Mouse (Mus musculus) neural tube, embryonic 15.5 days (tissue): ENCODE measurements around the gene Jph3. TPM values are rescaled to one million over a fixed set of nuclear protein-coding genes. Genes with fewer than 3 reads are reported as not detected.
A peak's percentile ranks its signal among the peaks of the same experiment; 100 is the strongest.

ENCODE experiments used
- ATAC-seq: fragments of 200-750 bp; cut with Nextera tagmentation; 2 replicates; pipeline ENCODE4 v1.8.0; 2017; ENCODE audit warnings: mild to moderate bottlenecking, moderate TSS enrichment, moderate library complexity; ENCODE audit not compliant: low FRiP score
- H3K27ac ChIP-seq: fragments of 300-500 bp; sonication (generic); replicated peaks from 2 replicates; pipeline ENCODE4 v1.5.1; 2015; ENCODE audit warnings: mild to moderate bottlenecking, inconsistent platforms
- H3K27me3 ChIP-seq: fragments of 300-500 bp; sonication (generic); replicated peaks from 2 replicates; pipeline ENCODE4 v1.6.1; 2015; ENCODE audit warnings: inconsistent platforms
- H3K36me3 ChIP-seq: fragments of 300-500 bp; sonication (generic); 2 replicates; pipeline ENCODE4 v1.6.1; 2015; ENCODE audit warnings: inconsistent platforms
- H3K4me1 ChIP-seq: fragments of 300-500 bp; sonication (generic); 2 replicates; pipeline ENCODE4 v1.6.1; 2015; ENCODE audit warnings: inconsistent platforms
- H3K4me2 ChIP-seq: fragments of 300-500 bp; sonication (generic); 2 replicates; pipeline ENCODE4 v1.6.1; 2015; ENCODE audit warnings: inconsistent platforms, mild to moderate bottlenecking, moderate library complexity
- H3K4me3 ChIP-seq: fragments of 300-500 bp; sonication (generic); replicated peaks from 2 replicates; pipeline ENCODE4 v1.5.1; 2015; ENCODE audit warnings: mild to moderate bottlenecking, inconsistent platforms
- H3K9ac ChIP-seq: fragments of 300-500 bp; sonication (generic); replicated peaks from 2 replicates; pipeline ENCODE4 v1.6.1; 2015; ENCODE audit warnings: mild to moderate bottlenecking, inconsistent platforms
- H3K9me3 ChIP-seq: fragments of 300-500 bp; sonication (generic); replicated peaks from 2 replicates; pipeline ENCODE4 v1.6.1; 2016; ENCODE audit warnings: inconsistent platforms
- WGBS: fragments of 180-500 bp; shearing (Covaris S2); methylation state at CpG from one replicate; pipeline ENCODE4 v1.1.7; 2015; ENCODE audit warnings: mixed read lengths; 5-methylcytosine and 5-hydroxymethylcytosine counted together
- polyA plus RNA-seq: library from polyadenylated mRNA; unstranded; fragments of >200 nt; fragmentation: Nextera tagmentation; extraction: Ambion mirVana; gene quantifications from 2 replicates; pipeline ENCODE4 v1.2.1, GENCODE M21; 2015

Jph3 gene
- polyA plus RNA-seq, 1 experiment from 2014 or later = 133 TPM

DNA sequence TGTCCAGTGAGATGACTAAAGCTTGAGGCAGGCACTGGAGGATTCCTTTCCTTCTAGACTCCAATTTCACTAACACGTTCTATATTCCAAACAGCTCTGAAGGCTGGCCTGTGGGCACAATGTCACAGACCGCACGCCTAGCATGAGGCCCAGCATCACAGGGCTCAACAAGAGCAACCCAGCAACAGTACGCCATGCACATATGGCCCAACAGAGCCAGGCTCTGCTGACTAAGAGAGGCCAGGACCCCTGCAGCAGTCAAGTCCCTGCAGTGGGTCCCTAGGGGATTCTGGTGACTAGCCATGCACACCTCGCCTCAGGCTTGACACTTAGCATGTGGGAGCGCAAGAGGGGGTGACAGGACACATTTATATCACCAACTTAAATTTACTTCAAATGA lies 91.4 kb downstream of the Jph3 start:
- no peaks in the 10 kb centered on the region for H3K4me1 ChIP-seq
- H3K9me3 ChIP-seq = no peaks in the 10 kb centered on the region
- H3K27ac ChIP-seq = no peak overlapping the region
- H3K9ac ChIP-seq = no peak overlapping the region
- 86% methylated on average over 6 of the region's 6 CpGs for WGBS
- H3K4me3 ChIP-seq = no peak overlapping the region
- H3K4me2 ChIP-seq = no peak overlapping the region
- no peak for ATAC-seq
- peaks cover 25% of the 10 kb centered on the region for H3K36me3 ChIP-seq
- no peaks in the 10 kb centered on the region for H3K27me3 ChIP-seq

DNA sequence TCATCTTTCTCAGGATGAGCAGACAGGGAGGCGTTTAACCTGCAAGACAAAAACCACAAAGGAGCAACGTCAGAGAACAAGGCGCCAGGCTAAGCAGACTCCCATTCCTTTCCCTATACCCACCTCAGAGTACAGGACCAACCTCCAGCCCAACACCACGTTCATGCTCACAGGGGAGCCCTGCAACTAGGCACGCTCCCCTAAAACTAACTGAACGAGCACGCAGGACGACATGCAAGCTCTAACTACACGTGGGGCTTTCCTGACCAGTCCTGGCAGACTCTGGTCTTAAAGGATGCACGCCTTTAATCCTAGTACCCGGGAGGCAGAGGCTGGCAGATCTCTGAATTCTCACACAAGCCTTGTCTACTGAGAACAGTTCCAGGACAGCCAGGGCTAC lies 91.9 kb downstream of the Jph3 start:
- Histone ChIP-seq H3K27ac (no peak overlapping the region), H3K4me1 (no peaks in the 10 kb centered on the region), H3K27me3 (no peaks in the 10 kb centered on the region), H3K9ac (no peak overlapping the region), H3K9me3 (no peaks in the 10 kb centered on the region), H3K36me3 (peaks cover 25% of the 10 kb centered on the region), H3K4me3 (no peak overlapping the region), H3K4me2 (no peak overlapping the region)
- ATAC-seq = no peak
- WGBS = 88% methylated on average over 11 of the region's 11 CpGs

DNA sequence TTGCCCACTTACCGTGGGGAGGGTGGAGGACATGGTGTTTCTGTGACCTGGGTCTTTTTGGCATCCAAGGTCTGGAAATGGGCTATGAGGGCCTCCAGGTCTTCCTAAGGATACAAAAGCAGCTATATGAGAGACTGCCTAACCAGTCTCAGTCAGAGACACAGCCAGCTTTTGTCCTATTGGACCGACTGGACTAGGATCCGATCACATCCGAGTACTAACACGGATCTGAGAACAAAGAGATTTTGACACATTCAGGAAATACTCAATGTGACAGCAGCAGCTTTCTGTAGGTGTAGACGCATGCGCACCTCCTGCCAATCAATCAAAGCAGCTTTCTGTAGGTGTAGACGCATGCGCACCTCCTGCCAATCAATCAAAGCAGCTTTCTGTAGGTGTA lies 92.3 kb downstream of the Jph3 start:
- WGBS = 89% methylated on average over 9 of the region's 9 CpGs
- Histone ChIP-seq H3K27ac (no peak overlapping the region), H3K4me1 (no peaks in the 10 kb centered on the region), H3K36me3 (peaks cover 25% of the 10 kb centered on the region), H3K27me3 (no peaks in the 10 kb centered on the region), H3K4me3 (no peak overlapping the region), H3K4me2 (no peak overlapping the region), H3K9me3 (no peaks in the 10 kb centered on the region), H3K9ac (no peak overlapping the region)
- ATAC-seq = no peak

DNA sequence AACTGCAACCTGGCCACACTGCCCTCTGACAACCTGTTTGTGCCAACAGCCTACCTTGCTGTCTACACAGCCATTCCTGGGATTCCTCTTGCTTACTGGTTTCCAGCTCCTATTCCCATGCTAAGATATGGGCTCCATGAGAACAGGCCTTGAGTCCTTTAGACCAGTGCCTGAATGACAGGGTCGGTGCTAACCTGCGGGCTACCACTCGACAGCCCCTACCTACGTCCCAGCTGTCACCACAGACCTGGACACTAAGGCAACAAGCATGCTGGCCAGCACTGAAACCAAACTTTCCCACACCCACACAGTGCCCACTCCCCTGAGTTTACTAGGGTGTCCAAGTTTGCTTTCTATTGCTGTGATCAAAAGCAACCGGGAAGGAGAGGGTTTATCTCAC lies 98.3 kb downstream of the Jph3 start:
- Histone ChIP-seq H3K4me3 (peak overlapping the region; percentile 58; the same call in 1 of the 2 replicates), H3K4me1 (peaks cover 23% of the 10 kb centered on the region), H3K27ac (no peak overlapping the region), H3K4me2 (peak overlapping the region; percentile 97), H3K36me3 (no peaks in the 10 kb centered on the region), H3K27me3 (no peaks in the 10 kb centered on the region), H3K9me3 (no peaks in the 10 kb centered on the region), H3K9ac (no peak overlapping the region)
- ATAC-seq = no peak
- WGBS = over 99% methylated on average over 5 of the region's 5 CpGs

- WGBS = 35% methylated on average over 10 of the region's 10 CpGs
- no peak overlapping the region for H3K27ac ChIP-seq
- H3K27me3 ChIP-seq = no peaks in the 10 kb centered on the region
- H3K9ac ChIP-seq = peak overlapping the region; percentile 64
- no peaks in the 10 kb centered on the region for H3K9me3 ChIP-seq
- peak overlapping the region; percentile 58 for H3K4me3 ChIP-seq
- H3K4me2 ChIP-seq = peak overlapping the region; percentile 97
- ATAC-seq = peak; percentile 11; the same call in 1 of the 2 replicates
- peaks cover 23% of the 10 kb centered on the region for H3K4me1 ChIP-seq
- no peaks in the 10 kb centered on the region for H3K36me3 ChIP-seq
These were observed 99.1 kb downstream of the Jph3 start for GRCm38 (mm10) chr8:121828376-121829023.

GRCm38 (mm10) chr8:121829048-121829776 lies 99.8 kb downstream of the Jph3 start, which contains the start of gene Klhdc4:
Klhdc4 (minus strand) TSS chr8:121829569.
- Histone ChIP-seq H3K9me3 (no peaks in the 10 kb centered on the region), H3K27me3 (no peaks in the 10 kb centered on the region), H3K36me3 (no peaks in the 10 kb centered on the region), H3K4me2 (peak within 1 kb of the TSS; percentile 97), H3K27ac (peak within 1 kb of the TSS; percentile 92), H3K9ac (peak within 1 kb of the TSS; percentile 64), H3K4me3 (peak within 1 kb of the TSS; percentile 58), H3K4me1 (peaks cover 23% of the 10 kb centered on the region)
- under 1% methylated on average over 68 of the region's 68 CpGs for WGBS
- ATAC-seq = peak; percentile 98

DNA sequence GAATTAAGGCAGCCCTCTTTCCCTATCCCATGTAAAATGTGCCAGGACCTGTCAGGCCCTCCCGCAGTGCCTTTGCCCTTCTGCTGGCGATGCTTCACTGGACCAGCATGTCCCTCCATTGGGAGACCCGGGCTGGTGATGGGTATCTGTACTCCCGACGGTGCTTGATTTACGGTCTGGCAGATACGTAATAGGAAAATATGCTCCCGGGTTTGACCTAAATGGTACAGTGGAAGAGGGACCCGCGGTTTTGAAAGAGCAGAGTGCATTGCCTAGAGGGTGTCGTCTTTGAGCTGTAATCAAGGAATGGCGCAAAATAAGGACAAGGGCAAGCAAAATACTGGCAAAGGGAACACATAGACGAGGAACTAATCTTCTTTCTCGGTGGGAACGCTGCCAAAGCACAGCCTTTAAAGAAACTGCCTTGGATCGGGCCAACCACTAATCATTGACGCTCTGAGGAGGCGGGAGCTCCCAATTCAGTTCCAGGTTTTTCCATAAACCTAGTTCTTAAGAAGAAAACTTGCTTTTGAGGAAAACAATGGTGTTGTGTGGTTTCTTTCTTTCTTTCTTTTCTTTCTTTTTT lies 100.4 kb downstream of the Jph3 start:
- no peaks in the 10 kb centered on the region for H3K36me3 ChIP-seq
- WGBS = 11% methylated on average over 18 of the region's 18 CpGs
- peak overlapping the region; percentile 97 for H3K4me2 ChIP-seq
- H3K4me3 ChIP-seq = peak overlapping the region; percentile 58
- H3K9ac ChIP-seq = peak overlapping the region; percentile 64
- no peaks in the 10 kb centered on the region for H3K27me3 ChIP-seq
- ATAC-seq = peak; percentile 70
- H3K27ac ChIP-seq = peak overlapping the region; percentile 92
- H3K4me1 ChIP-seq = peaks cover 23% of the 10 kb centered on the region
- H3K9me3 ChIP-seq = no peaks in the 10 kb centered on the region

DNA sequence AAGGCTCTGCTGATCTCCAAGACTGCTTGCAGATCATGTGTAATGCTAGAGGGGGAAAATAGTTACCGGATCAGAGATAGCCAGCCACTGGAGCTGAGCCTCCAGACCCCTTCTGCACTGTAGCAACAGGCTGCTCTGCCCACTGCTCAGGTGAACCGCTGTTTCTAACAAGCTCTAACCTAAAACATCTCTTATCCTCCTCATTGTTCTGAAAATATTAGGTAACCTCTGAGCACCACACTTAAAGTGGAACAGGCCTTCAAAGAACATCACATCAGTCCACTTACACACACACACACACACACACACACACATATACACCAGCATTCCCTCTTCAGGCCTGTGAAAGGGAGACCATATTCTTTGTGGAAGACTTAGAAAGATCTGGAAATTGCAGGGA lies 102.6 kb downstream of the Jph3 start:
- Histone ChIP-seq H3K36me3 (no peaks in the 10 kb centered on the region), H3K9me3 (no peaks in the 10 kb centered on the region), H3K4me3 (no peak overlapping the region), H3K27me3 (no peaks in the 10 kb centered on the region), H3K9ac (no peak overlapping the region), H3K4me2 (peak overlapping the region; percentile 38; the same call in 1 of the 2 replicates), H3K27ac (no peak overlapping the region), H3K4me1 (peaks cover 23% of the 10 kb centered on the region)
- no peak for ATAC-seq
- 91% methylated on average over 2 of the region's 2 CpGs for WGBS

GRCm38 (mm10) chr8:121832503-121832902 lies 103.1 kb downstream of the Jph3 start:
- Histone ChIP-seq H3K36me3 (no peaks in the 10 kb centered on the region), H3K27ac (no peak overlapping the region), H3K9me3 (no peaks in the 10 kb centered on the region), H3K4me3 (no peak overlapping the region), H3K27me3 (no peaks in the 10 kb centered on the region), H3K4me1 (peaks cover 22% of the 10 kb centered on the region), H3K4me2 (peak overlapping the region; percentile 38), H3K9ac (no peak overlapping the region)
- 19% methylated on average over 6 of the region's 6 CpGs for WGBS
- ATAC-seq = no peak

GRCm38 (mm10) chr8:121841242-121841641 lies 111.8 kb downstream of the Jph3 start:
- H3K27ac ChIP-seq = no peak overlapping the region
- H3K36me3 ChIP-seq = no peaks in the 10 kb centered on the region
- ATAC-seq = no peak
- no peak overlapping the region for H3K4me2 ChIP-seq
- WGBS = 48% methylated on average over 8 of the region's 8 CpGs
- H3K9ac ChIP-seq = no peak overlapping the region
- H3K27me3 ChIP-seq = no peaks in the 10 kb centered on the region
- no peaks in the 10 kb centered on the region for H3K9me3 ChIP-seq
- no peak overlapping the region for H3K4me3 ChIP-seq
- H3K4me1 ChIP-seq = no peaks in the 10 kb centered on the region

GRCm38 (mm10) chr8:121842064-121842955 lies 112.9 kb downstream of the Jph3 start:
- H3K27me3 ChIP-seq = no peaks in the 10 kb centered on the region
- H3K4me2 ChIP-seq = no peak overlapping the region
- no peaks in the 10 kb centered on the region for H3K9me3 ChIP-seq
- WGBS = 90% methylated on average over 8 of the region's 8 CpGs
- no peak overlapping the region for H3K27ac ChIP-seq
- no peak for ATAC-seq
- H3K4me3 ChIP-seq = no peak overlapping the region
- H3K4me1 ChIP-seq = no peaks in the 10 kb centered on the region
- H3K36me3 ChIP-seq = no peaks in the 10 kb centered on the region
- no peak overlapping the region for H3K9ac ChIP-seq
